Mouse (Mus musculus): Measurements from ENCODE around the gene Tirap.

The Tirap gene

DNA sequence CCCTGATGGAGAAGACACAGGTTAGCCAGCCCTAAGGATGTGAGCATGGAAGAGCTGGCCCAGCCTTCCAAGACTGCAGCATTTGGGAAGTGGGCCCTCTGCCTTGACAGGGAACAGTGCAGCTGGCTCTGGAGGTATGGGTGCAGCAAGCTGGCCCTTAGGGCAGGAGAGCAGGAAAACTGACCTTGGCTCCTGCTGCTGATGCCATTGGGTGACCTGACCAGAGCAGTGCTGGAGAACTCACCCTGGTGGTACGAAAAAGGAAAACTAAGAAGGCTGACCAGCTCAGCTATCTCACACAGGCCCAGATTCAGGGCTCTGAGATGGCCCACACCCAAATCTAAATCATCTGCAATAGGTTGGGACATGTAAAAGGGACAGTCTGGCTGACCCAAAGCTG lies 54.3 kb downstream of the Tirap start:
- DNase-seq, result no peak

DNA sequence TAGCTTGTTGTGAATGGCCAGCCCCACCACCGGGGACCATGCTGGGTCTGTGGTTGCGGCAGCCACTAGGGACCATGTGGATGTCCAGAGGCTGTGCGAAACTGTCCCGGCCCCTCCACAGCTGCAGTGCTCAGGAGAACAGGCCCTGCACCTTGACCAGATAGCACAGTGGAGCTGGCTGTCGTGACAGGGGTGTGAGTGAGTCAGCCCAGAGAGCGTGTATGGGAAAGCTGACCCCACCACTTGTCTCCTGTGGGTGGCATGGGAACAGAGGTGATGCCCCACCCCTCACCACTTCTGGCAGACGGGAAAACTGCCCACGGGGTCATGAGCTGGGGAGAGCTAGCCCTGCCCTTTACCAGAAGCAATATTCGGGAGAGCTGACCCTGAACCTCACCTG lies 55.0 kb downstream of the Tirap start:
- no peak for DNase-seq

- no peak for DNase-seq
Observed at GRCm38 (mm10) chr9:35142221-35142620, 57.9 kb downstream of the Tirap start.

GRCm38 (mm10) chr9:35139231-35139744 lies 60.8 kb downstream of the Tirap start:
- DNase-seq, result no peak

DNA sequence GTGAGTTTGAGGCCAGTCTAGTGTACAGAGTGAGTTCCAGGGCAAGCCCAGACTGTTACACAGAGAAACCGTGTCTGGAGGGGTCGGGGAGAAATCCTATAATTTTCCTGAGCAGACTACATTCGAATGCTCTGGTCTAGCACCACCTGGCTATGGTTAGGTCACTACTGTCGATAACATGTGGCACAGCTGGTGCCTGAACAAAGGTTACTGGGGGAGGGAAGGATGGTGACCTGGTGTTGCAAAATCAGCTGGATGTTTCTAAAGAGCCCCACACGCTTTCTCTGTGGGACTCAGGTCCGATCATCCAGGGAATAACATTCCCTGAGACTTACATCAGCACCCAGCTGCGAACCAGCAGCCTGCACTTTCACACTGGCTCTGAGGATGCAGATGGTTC lies 62.1 kb downstream of the Tirap start:
- DNase-seq, result no peak

- no peak for DNase-seq
Observed at GRCm38 (mm10) chr9:35135575-35135974, 64.5 kb downstream of the Tirap start.
